Mouse (Mus musculus): ENCODE data around the gene Hyal1.

DNA sequence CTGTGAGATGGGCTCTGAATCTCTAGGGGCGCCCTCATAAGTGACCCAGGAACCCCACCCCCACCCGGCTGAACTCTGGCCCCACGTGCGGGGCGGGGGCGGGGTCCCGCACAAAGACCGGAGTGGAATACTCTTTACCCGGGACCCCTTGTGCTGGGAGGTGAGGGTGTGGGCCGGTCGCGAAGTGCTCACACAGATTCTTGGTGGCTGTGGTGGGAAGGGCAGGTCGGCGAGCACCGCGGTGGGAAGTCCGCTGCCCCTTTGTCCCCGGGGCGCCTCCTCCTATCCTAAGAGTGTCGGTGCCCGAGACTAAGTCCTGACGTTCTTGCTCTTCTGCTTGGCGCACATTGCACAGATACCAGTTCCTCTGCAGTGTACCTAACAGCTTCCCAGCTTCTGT lies 7.5 kb upstream of the Hyal1 start:
- TF ChIP-seq POLR2A (IDR thresholded peaks at IDR 0.05; ENCODE audit: borderline replicate concordance, extremely low read depth, insufficient read depth, insufficient read length, poor library complexity, severe bottlenecking) (no peak), CTCF (IDR thresholded peaks at IDR 0.05; ENCODE audit: borderline replicate concordance, extremely low read depth, insufficient read depth, insufficient read length) (no peak)
